Mouse (Mus musculus) lung, embryonic 15.5 days (tissue): ENCODE data around the gene Scrt2. TPM values are rescaled to one million over a fixed set of nuclear protein-coding genes. Genes with fewer than 3 reads are reported as not detected.

Experiments used
- ATAC-seq: fragments of 200-750 bp; cut with Nextera tagmentation; 2 replicates; pipeline ENCODE4 v1.8.0; 2017; ENCODE audit warnings: moderate number of reproducible peaks, borderline replicate concordance; ENCODE audit not compliant: low FRiP score, low TSS enrichment; ENCODE audit errors: extremely low read depth
- H3K27ac ChIP-seq: fragments of 300-500 bp; sonication (generic); 2 replicates; pipeline ENCODE4 v1.5.1; 2015; ENCODE audit warnings: moderate library complexity, mild to moderate bottlenecking, inconsistent platforms
- H3K27me3 ChIP-seq: fragments of 300-500 bp; sonication (generic); 2 replicates; pipeline ENCODE4 v1.6.1; 2015; ENCODE audit warnings: inconsistent platforms
- H3K36me3 ChIP-seq: fragments of 300-500 bp; sonication (generic); 2 replicates; pipeline ENCODE4 v1.6.1; 2015; ENCODE audit warnings: inconsistent platforms
- H3K4me1 ChIP-seq: fragments of 300-500 bp; sonication (generic); 2 replicates; pipeline ENCODE4 v1.6.1; 2015; ENCODE audit warnings: inconsistent platforms
- H3K4me2 ChIP-seq: fragments of 300-500 bp; sonication (generic); 2 replicates; pipeline ENCODE4 v1.6.1; 2015; ENCODE audit warnings: inconsistent platforms, mild to moderate bottlenecking, moderate library complexity
- H3K4me3 ChIP-seq: fragments of 300-500 bp; sonication (generic); 2 replicates; pipeline ENCODE4 v1.5.1; 2015; ENCODE audit warnings: mild to moderate bottlenecking, inconsistent platforms
- H3K9ac ChIP-seq: fragments of 300-500 bp; sonication (generic); 2 replicates; pipeline ENCODE4 v1.6.1; 2015; ENCODE audit warnings: inconsistent platforms
- H3K9me3 ChIP-seq: fragments of 300-500 bp; sonication (generic); 2 replicates; pipeline ENCODE4 v1.6.1; 2016; ENCODE audit warnings: inconsistent platforms
- WGBS: fragments of 180-500 bp; shearing (Covaris S2); methylation state at CpG from one replicate; pipeline ENCODE4 v1.1.7; 2015; 5-methylcytosine and 5-hydroxymethylcytosine counted together
- polyA plus RNA-seq: library from polyadenylated mRNA; unstranded; fragments of >200 nt; fragmentation: Nextera tagmentation; extraction: Ambion mirVana; gene quantifications from 2 replicates; pipeline ENCODE4 v1.2.1, GENCODE M21; 2015

Scrt2 gene
- polyA plus RNA-seq, 1 experiment from 2014 or later = not detected

GRCm38 (mm10) chr2:152097916-152098315, 16.6 kb downstream of the Scrt2 start:
- Histone ChIP-seq H3K27me3 (peaks cover 62% of the 10 kb centered on the region), H3K4me2 (no peak overlapping the region), H3K27ac (no peak overlapping the region), H3K9ac (no peak overlapping the region), H3K4me3 (no peak overlapping the region), H3K36me3 (no peaks in the 10 kb centered on the region), H3K4me1 (peaks cover 7% of the 10 kb centered on the region), H3K9me3 (no peaks in the 10 kb centered on the region)
- ATAC-seq = no peak
- WGBS = 69% methylated on average over 11 of the region's 11 CpGs

- H3K4me1 ChIP-seq = no peaks in the 10 kb centered on the region
- H3K4me3 ChIP-seq = no peak overlapping the region
- no peak overlapping the region for H3K4me2 ChIP-seq
- no peaks in the 10 kb centered on the region for H3K9me3 ChIP-seq
- peaks cover 48% of the 10 kb centered on the region for H3K27me3 ChIP-seq
- no peak overlapping the region for H3K9ac ChIP-seq
- 50% methylated on average over 3 of the region's 3 CpGs for WGBS
- H3K27ac ChIP-seq = no peak overlapping the region
- H3K36me3 ChIP-seq = no peaks in the 10 kb centered on the region
- no peak for ATAC-seq
Observed at GRCm38 (mm10) chr2:152099538-152099937, 18.2 kb downstream of the Scrt2 start.

GRCm38 (mm10) chr2:152101761-152102160, 20.4 kb downstream of the Scrt2 start:
- 68% methylated on average over 13 of the region's 13 CpGs for WGBS
- Histone ChIP-seq H3K4me2 (no peak overlapping the region), H3K4me3 (no peak overlapping the region), H3K27me3 (peaks cover 26% of the 10 kb centered on the region), H3K27ac (no peak overlapping the region), H3K36me3 (no peaks in the 10 kb centered on the region), H3K9ac (no peak overlapping the region), H3K9me3 (no peaks in the 10 kb centered on the region), H3K4me1 (peaks cover 9% of the 10 kb centered on the region; the same call in 1 of the 2 replicates)
- ATAC-seq = no peak

DNA sequence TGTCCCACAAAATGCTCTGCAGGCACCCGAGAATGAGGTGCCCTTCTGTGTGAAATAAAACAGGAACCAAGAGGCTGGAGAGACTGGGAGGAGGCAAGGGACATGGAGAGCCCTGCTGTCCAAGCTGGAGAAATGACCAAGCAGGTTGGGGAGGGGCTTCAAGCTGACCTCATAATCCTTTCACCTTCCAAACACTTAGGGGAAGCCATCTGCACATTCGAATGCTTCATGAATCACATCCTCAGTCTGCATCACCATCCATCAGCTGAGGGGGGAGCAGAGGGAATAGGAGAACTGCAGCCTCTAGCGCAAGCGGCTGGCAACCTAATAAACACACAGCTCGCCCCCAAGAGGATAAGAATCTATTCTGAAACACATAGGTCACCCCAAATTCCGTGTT, 21.0 kb downstream of the Scrt2 start:
- peaks cover 21% of the 10 kb centered on the region for H3K27me3 ChIP-seq
- H3K4me3 ChIP-seq = no peak overlapping the region
- no peaks in the 10 kb centered on the region for H3K9me3 ChIP-seq
- H3K9ac ChIP-seq = no peak overlapping the region
- no peaks in the 10 kb centered on the region for H3K36me3 ChIP-seq
- H3K4me2 ChIP-seq = no peak overlapping the region
- 54% methylated on average over 6 of the region's 6 CpGs for WGBS
- H3K4me1 ChIP-seq = peaks cover 9% of the 10 kb centered on the region; the same call in 1 of the 2 replicates
- ATAC-seq = no peak
- no peak overlapping the region for H3K27ac ChIP-seq

DNA sequence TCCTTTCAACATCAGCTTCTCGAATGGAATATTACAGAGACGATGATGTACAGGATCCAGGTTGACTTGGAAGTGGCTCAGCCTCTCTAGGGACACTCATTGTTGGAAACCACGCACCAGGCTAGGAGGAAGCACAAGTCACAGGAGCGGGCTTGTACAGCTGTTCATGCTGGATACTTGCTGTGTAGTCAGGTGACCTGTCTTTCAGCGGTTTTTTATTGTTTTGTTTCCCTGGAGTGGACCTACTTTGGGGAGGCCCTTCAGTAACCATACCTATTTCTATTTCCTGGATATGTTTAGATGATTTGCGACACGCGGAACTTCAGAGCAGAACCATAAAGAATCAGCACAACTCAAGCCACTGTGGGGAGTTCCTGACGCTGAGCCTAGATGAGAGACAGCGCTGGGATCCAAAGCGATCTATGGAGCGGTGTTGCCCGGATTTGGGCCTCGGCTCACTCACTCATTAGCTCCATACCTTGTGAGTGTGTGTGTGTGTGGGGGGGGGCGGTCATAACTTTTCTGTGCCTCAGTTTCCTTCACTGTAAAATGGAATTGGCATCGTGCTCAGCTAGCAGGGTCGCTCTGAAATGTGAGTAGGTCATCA, 23.5 kb downstream of the Scrt2 start:
- peak; percentile 39; the same call in 1 of the 2 replicates for ATAC-seq
- Histone ChIP-seq H3K9ac (peak overlapping the region; percentile 71), H3K9me3 (no peaks in the 10 kb centered on the region), H3K4me1 (peaks cover 9% of the 10 kb centered on the region; the same call in 1 of the 2 replicates), H3K4me2 (peak overlapping the region; percentile 97), H3K27me3 (peaks cover 11% of the 10 kb centered on the region), H3K36me3 (no peaks in the 10 kb centered on the region), H3K27ac (no peak overlapping the region), H3K4me3 (peak overlapping the region; percentile 64)
- 16% methylated on average over 17 of the region's 17 CpGs for WGBS

- no peaks in the 10 kb centered on the region for H3K9me3 ChIP-seq
- peak within 1 kb of the TSS; percentile 97 for H3K4me2 ChIP-seq
- peak within 1 kb of the TSS; percentile 64 for H3K4me3 ChIP-seq
- H3K27ac ChIP-seq = no peak within 1 kb of the TSS; the same call in 1 of the 2 replicates
- ATAC-seq = peak; percentile 88
- H3K9ac ChIP-seq = peak within 1 kb of the TSS; percentile 71
- no peaks in the 10 kb centered on the region for H3K36me3 ChIP-seq
- peaks cover 9% of the 10 kb centered on the region; the same call in 1 of the 2 replicates for H3K4me1 ChIP-seq
- H3K27me3 ChIP-seq = peaks cover 11% of the 10 kb centered on the region
- whole genome bisulfite sequencing = 1% methylated on average over 84 of the region's 84 CpGs
Observed at GRCm38 (mm10) chr2:152105318-152106224, 24.2 kb downstream of the Scrt2 start, which contains the start of gene Srxn1. Srxn1 (plus strand) TSS chr2:152105516.

- Histone ChIP-seq H3K4me3 (peak overlapping the region; percentile 64), H3K9ac (no peak overlapping the region), H3K36me3 (no peaks in the 10 kb centered on the region), H3K4me1 (peaks cover 9% of the 10 kb centered on the region; the same call in 1 of the 2 replicates), H3K4me2 (peak overlapping the region; percentile 97), H3K27me3 (peaks cover 11% of the 10 kb centered on the region; the same call in 1 of the 2 replicates), H3K27ac (no peak overlapping the region), H3K9me3 (no peaks in the 10 kb centered on the region)
- ATAC-seq = no peak
- 70% methylated on average over 3 of the region's 3 CpGs for WGBS
Observed at GRCm38 (mm10) chr2:152106225-152106595, 24.9 kb downstream of the Scrt2 start.

GRCm38 (mm10) chr2:152106597-152106996, 25.3 kb downstream of the Scrt2 start:
- Histone ChIP-seq H3K4me1 (peaks cover 11% of the 10 kb centered on the region; the same call in 1 of the 2 replicates), H3K9me3 (no peaks in the 10 kb centered on the region), H3K36me3 (no peaks in the 10 kb centered on the region), H3K4me2 (no peak overlapping the region), H3K27ac (no peak overlapping the region), H3K4me3 (peak overlapping the region; percentile 64; the same call in 1 of the 2 replicates), H3K27me3 (peaks cover 8% of the 10 kb centered on the region; the same call in 1 of the 2 replicates), H3K9ac (no peak overlapping the region)
- no peak for ATAC-seq
- 93% methylated on average over 10 of the region's 10 CpGs for WGBS

DNA sequence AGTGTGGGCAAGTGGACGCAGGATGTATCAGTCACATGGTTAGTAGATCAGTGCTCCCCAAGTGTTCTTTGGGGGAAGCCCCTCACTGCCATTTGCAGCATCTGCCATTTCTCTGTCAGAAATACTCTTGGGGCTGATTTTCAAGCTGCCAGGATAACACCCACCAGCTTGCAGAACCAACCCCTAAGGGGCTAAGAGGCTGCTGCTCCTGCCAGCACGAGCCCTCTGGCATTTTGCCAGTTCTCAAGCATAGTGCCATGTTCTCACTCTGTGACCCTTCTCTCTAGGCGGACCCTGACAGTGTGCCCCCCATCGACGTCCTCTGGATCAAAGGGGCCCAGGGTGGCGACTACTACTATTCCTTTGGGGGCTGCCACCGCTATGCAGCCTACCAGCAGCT, 27.4 kb downstream of the Scrt2 start:
- WGBS = 68% methylated on average over 7 of the region's 7 CpGs
- H3K9ac ChIP-seq = no peak overlapping the region
- no peak for ATAC-seq
- H3K27me3 ChIP-seq = 0 out of 2 replicates have a peak, but pooled peaks cover 3% of the 10 kb centered on the region
- no peak overlapping the region for H3K4me3 ChIP-seq
- H3K9me3 ChIP-seq = no peaks in the 10 kb centered on the region
- no peak overlapping the region for H3K27ac ChIP-seq
- no peaks in the 10 kb centered on the region for H3K36me3 ChIP-seq
- peaks cover 13% of the 10 kb centered on the region; the same call in 1 of the 2 replicates for H3K4me1 ChIP-seq
- H3K4me2 ChIP-seq = no peak overlapping the region

GRCm38 (mm10) chr2:152109386-152109785, 28.1 kb downstream of the Scrt2 start:
- no peaks in the 10 kb centered on the region for H3K9me3 ChIP-seq
- no peak overlapping the region for H3K9ac ChIP-seq
- ATAC-seq = no peak
- WGBS = 79% methylated on average over 5 of the region's 5 CpGs
- H3K4me2 ChIP-seq = no peak overlapping the region
- H3K4me3 ChIP-seq = no peak overlapping the region
- H3K4me1 ChIP-seq = peaks cover 14% of the 10 kb centered on the region; the same call in 1 of the 2 replicates
- no peaks in the 10 kb centered on the region for H3K36me3 ChIP-seq
- H3K27ac ChIP-seq = no peak overlapping the region
- H3K27me3 ChIP-seq = peaks cover 5% of the 10 kb centered on the region

DNA sequence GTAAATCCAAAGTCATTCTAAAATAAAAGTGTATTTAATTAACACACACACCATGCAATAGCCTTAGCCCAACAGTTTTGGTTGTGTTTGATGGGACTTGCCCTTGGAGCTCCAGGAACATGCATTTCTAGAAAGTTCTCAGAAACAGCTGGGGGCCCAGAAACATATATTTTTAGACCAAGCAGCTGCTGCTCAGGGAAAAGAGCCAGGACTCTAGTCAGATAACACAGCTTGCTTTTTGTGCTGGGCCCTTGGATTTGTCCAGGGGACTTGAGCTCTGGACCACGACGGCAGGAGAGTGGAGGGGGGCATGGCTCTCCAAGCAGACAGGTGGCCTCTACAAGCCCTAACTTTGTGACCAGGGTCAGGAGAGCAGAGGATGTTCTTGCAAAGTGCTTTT, 30.0 kb downstream of the Scrt2 start:
- no peak for ATAC-seq
- no peak overlapping the region for H3K27ac ChIP-seq
- no peaks in the 10 kb centered on the region for H3K36me3 ChIP-seq
- no peak overlapping the region for H3K4me2 ChIP-seq
- H3K9ac ChIP-seq = no peak overlapping the region
- H3K9me3 ChIP-seq = no peaks in the 10 kb centered on the region
- H3K4me3 ChIP-seq = no peak overlapping the region
- peaks cover 15% of the 10 kb centered on the region for H3K27me3 ChIP-seq
- 60% methylated on average over 2 of the region's 2 CpGs for WGBS
- peaks cover 11% of the 10 kb centered on the region; the same call in 1 of the 2 replicates for H3K4me1 ChIP-seq

- Histone ChIP-seq H3K36me3 (no peaks in the 10 kb centered on the region), H3K9me3 (no peaks in the 10 kb centered on the region), H3K4me3 (no peak overlapping the region), H3K9ac (no peak overlapping the region), H3K4me1 (peaks cover 11% of the 10 kb centered on the region; the same call in 1 of the 2 replicates), H3K27ac (no peak overlapping the region), H3K4me2 (no peak overlapping the region), H3K27me3 (peaks cover 15% of the 10 kb centered on the region)
- WGBS = 5% methylated on average over 7 of the region's 7 CpGs
- peak; percentile 80 for ATAC-seq
Observed at GRCm38 (mm10) chr2:152111920-152112319, 30.6 kb downstream of the Scrt2 start.
